Mouse (Mus musculus) testis, postnatal 14 days (tissue): ENCODE data around the gene Fam193a.
A peak's percentile ranks its signal among the peaks of the same experiment; 100 is the strongest.

ENCODE experiments used
- DNase-seq: peaks from one replicate; pipeline ENCODE4 v3.0.0; 2021; ENCODE audit warnings: low spot score

The Fam193a gene

GRCm38 (mm10) chr5:34369341-34370021 is at the start of gene Fam193a:
Gene Fam193a, plus strand, starts transcription at chr5:34369933.
- DNase-seq = peak; percentile 98

GRCm38 (mm10) chr5:34321236-34321635 is 48.5 kb upstream of the Fam193a start:
- no peak for DNase-seq

- DNase-seq = no peak
Measured at GRCm38 (mm10) chr5:34325286-34325685, 44.4 kb upstream of the Fam193a start.

- no peak for DNase-seq
Measured at GRCm38 (mm10) chr5:34326249-34326691, 43.5 kb upstream of the Fam193a start.

- DNase-seq = peak; percentile 66
Measured at GRCm38 (mm10) chr5:34326875-34327576, 42.7 kb upstream of the Fam193a start.

- DNase-seq = no peak
Measured at GRCm38 (mm10) chr5:34330136-34330535, 39.6 kb upstream of the Fam193a start.

GRCm38 (mm10) chr5:34334081-34334480 is 35.7 kb upstream of the Fam193a start:
- DNase-seq = no peak

- no peak for DNase-seq
Measured at GRCm38 (mm10) chr5:34335539-34336096, 34.1 kb upstream of the Fam193a start.

- DNase-seq = peak; percentile 98
Measured at GRCm38 (mm10) chr5:34336097-34336774, 33.5 kb upstream of the Fam193a start, which contains the start of gene Rnf4. Gene Rnf4, plus strand, starts transcription at chr5:34336289.

GRCm38 (mm10) chr5:34336775-34337450 is 32.8 kb upstream of the Fam193a start:
- DNase-seq = peak; percentile 80

GRCm38 (mm10) chr5:34340246-34340645 is 29.5 kb upstream of the Fam193a start:
- DNase-seq = no peak

- no peak for DNase-seq
Measured at GRCm38 (mm10) chr5:34352084-34352631, 17.6 kb upstream of the Fam193a start.

- DNase-seq = no peak
Measured at GRCm38 (mm10) chr5:34360261-34360660, 9.5 kb upstream of the Fam193a start.

- no peak for DNase-seq
Measured at GRCm38 (mm10) chr5:34363115-34363514, 6.6 kb upstream of the Fam193a start.

GRCm38 (mm10) chr5:34368551-34369290 is 1.0 kb upstream of the Fam193a start:
- DNase-seq = no peak

GRCm38 (mm10) chr5:34370022-34370823 is 490 bp downstream of the Fam193a start:
- DNase-seq = peak; percentile 70

GRCm38 (mm10) chr5:34370840-34371239 is 1.1 kb downstream of the Fam193a start:
- DNase-seq = no peak

GRCm38 (mm10) chr5:34372141-34372540 is 2.4 kb downstream of the Fam193a start:
- DNase-seq = no peak

GRCm38 (mm10) chr5:34372541-34372940 is 2.8 kb downstream of the Fam193a start:
- DNase-seq = no peak

- DNase-seq = no peak
Measured at GRCm38 (mm10) chr5:34378787-34379186, 9.1 kb downstream of the Fam193a start.
